Mouse (Mus musculus) erythroblast, embryonic 14.5 days (primary cell): ENCODE data around the gene Bnip2. TPM values are rescaled to one million over a fixed set of nuclear protein-coding genes. Genes with fewer than 3 reads are reported as not detected.
"Not testable (repeated sequence)": the region's sequence is repeated elsewhere in the genome, so short reads cannot be mapped to it uniquely, and the experiment has no call there.

Experiments
- H3K27me3 ChIP-seq: 2 replicates; pipeline ENCODE4 v1.6.1; 2012; ENCODE audit warnings: inconsistent platforms; ENCODE audit not compliant: control insufficient read depth
- H3K36me3 ChIP-seq: 2 replicates; pipeline ENCODE4 v1.6.1; 2012; ENCODE audit warnings: mild to moderate bottlenecking, inconsistent platforms; ENCODE audit not compliant: control insufficient read depth
- H3K4me1 ChIP-seq: 2 replicates; pipeline ENCODE4 v1.6.1; 2012; ENCODE audit warnings: inconsistent platforms; ENCODE audit not compliant: control insufficient read depth
- H3K4me3 ChIP-seq: replicated peaks from 2 replicates; pipeline ENCODE3; 2012; ENCODE audit warnings: moderate library complexity, mild to moderate bottlenecking, inconsistent platforms
- H3K9me3 ChIP-seq: 2 replicates; pipeline ENCODE4 v1.6.1; 2012; ENCODE audit warnings: low read length, inconsistent platforms, mixed read lengths; ENCODE audit not compliant: control insufficient read depth
- GATA1 ChIP-seq: IDR thresholded peaks from 2 replicates; pipeline ENCODE4 v1.6.1; 2012; ENCODE audit warnings: low read length, inconsistent platforms, mixed read lengths
- TAL1 ChIP-seq: IDR thresholded peaks from 3 replicates; pipeline ENCODE4 v1.6.1; 2012; ENCODE audit warnings: low read length, inconsistent platforms, mixed read lengths
- polyA plus RNA-seq: library from polyadenylated mRNA; stranded (reverse); fragments of >175 nt; gene quantifications from 2 replicates; pipeline ENCODE4 v1.2.3, GENCODE M21; 2012

Bnip2 gene
- polyA plus RNA-seq, 1 experiment: 2.1 TPM

DNA sequence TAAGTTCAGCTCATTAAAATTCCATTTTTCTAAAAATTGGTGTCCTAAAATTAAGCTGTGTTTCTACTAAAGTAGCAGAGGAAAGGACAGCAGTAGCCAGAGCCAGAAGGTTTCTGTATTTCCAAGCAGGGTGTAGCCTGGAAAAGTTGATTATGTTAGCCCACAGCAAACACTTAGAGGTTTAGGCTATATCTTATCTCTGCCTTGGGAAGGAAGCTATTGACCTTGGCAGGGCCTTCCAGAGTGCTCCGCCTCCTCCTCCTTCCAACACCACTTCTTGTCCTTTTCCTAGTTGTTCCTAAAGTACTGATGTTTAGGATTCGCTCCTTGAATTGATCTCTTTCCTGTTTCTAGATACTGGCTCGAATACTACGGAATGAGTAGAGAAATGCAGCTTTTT lies 32.8 kb downstream of the Bnip2 start:
- Histone ChIP-seq H3K27me3 (no peaks in the 10 kb centered on the region), H3K36me3 (peaks cover 61% of the 10 kb centered on the region), H3K4me1 (peaks cover 37% of the 10 kb centered on the region), H3K9me3 (no peaks in the 10 kb centered on the region), H3K4me3 (no peak overlapping the region)
- TF ChIP-seq GATA1 (no peak), TAL1 (no peak)

GRCm38 (mm10) chr9:70023615-70024014 lies 34.3 kb downstream of the Bnip2 start:
- H3K27me3 ChIP-seq, H3K4me3 ChIP-seq, H3K9me3 ChIP-seq: not testable (repeated sequence)
- H3K4me1 ChIP-seq: peaks cover 35% of the 10 kb centered on the region
- H3K36me3 ChIP-seq: peaks cover 48% of the 10 kb centered on the region

DNA sequence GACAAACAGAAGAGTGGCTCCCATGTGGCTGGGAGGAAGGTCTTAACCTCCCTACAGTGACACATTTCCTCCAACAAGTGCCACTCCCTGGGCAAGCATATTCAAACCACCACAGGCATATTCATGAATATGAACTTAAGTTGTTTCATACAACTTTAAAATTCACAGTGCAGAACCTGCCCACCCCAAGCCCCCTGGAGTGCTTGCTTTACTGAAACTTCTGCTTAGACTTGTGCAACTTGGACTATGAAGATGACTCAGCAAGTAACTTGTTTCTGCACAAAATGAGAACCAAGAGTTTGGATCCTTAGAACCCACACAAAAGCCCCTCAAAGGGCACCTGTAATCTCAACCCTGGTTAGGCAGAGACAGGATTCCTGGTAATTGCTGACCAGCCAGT lies 35.4 kb downstream of the Bnip2 start:
- H3K4me1 ChIP-seq: peaks cover 35% of the 10 kb centered on the region
- no peak for TF ChIP-seq TAL1
- TF ChIP-seq GATA1: no peak
- no peak overlapping the region for H3K4me3 ChIP-seq
- no peaks in the 10 kb centered on the region for H3K9me3 ChIP-seq
- H3K27me3 ChIP-seq: no peaks in the 10 kb centered on the region
- H3K36me3 ChIP-seq: peaks cover 38% of the 10 kb centered on the region

DNA sequence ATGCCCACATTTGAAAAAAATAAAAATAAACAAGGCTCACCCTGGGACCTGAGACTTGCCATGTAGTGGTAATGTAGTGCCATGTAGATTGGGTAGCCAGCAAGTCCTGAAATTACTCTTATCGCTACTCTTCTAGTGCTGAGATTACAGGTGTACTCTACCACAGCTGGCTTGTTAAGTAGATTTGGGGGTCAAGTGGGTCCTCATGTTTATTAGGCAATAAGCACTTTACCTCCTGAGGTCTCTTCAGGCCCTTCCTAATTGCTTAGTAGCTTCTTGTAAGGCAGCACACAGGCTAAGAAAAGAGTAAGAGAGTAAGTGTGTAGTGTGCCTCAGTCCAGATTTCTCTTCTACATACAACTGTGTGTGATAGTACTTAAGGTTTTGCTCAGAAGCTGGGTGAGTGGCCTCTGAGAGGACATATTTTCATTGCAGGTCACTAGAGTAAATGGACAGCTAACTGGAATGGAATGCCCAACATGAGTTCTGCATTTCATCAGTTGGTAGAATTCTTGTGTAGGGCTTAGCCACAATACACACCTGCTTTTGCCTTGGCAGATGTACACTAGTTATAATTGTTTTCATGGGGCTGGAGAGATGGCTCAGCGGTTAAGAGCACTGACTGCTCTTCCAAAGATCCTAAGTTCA lies 36.2 kb downstream of the Bnip2 start:
- Histone ChIP-seq H3K4me3 (no peak overlapping the region), H3K9me3 (no peaks in the 10 kb centered on the region), H3K27me3 (no peaks in the 10 kb centered on the region), H3K4me1 (peaks cover 35% of the 10 kb centered on the region), H3K36me3 (peaks cover 29% of the 10 kb centered on the region)
- TF ChIP-seq TAL1: no peak
- TF ChIP-seq GATA1: no peak

DNA sequence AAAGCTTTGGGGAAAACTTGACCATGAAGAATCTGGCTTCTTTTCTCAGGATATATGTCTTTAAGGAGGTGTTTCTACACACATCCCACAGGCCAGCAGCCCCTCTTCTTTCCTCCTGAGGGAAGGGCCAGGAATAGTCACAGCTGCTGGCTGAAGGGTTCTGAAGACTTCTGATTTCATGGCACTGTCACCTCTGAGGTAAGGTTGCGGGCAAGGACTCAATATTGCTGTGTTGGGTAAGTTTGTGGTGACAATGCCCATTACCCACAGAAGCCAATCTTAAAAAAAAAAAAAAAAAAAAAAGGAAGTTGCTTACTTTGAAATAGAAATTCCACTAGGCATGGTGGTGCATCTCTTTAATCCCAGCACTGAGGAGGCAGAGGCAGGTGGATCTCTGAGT lies 42.9 kb downstream of the Bnip2 start:
- Histone ChIP-seq H3K36me3 (no peaks in the 10 kb centered on the region), H3K27me3 (peaks cover 22% of the 10 kb centered on the region), H3K4me3 (no peak overlapping the region), H3K9me3 (no peaks in the 10 kb centered on the region), H3K4me1 (no peaks in the 10 kb centered on the region)
- TF ChIP-seq GATA1 (no peak), TAL1 (no peak)

GRCm38 (mm10) chr9:70033056-70033455 lies 43.8 kb downstream of the Bnip2 start:
- Histone ChIP-seq H3K9me3 (no peaks in the 10 kb centered on the region), H3K4me1 (no peaks in the 10 kb centered on the region), H3K36me3 (no peaks in the 10 kb centered on the region), H3K27me3 (peaks cover 25% of the 10 kb centered on the region), H3K4me3 (no peak overlapping the region)
- TF ChIP-seq TAL1: no peak
- no peak for TF ChIP-seq GATA1

DNA sequence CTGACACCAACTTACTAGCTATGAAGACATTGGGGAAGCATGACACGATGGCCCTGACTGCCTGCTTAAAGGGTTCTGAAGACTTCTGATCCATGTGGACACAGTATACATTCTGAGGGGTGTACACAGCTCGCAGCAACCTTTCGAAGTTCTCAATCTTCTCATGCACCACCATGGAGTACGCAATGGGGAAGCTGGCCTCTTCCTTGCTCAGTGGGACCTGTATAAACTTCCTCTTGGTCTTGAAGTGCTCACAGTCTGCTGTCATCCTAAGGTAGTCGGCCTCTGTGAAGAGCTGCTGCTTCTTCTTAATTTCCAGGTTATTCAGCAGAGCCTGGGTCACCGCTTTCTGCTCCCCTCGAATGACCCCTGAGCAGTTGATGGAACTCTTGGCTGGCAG lies 45.4 kb downstream of the Bnip2 start:
- no peaks in the 10 kb centered on the region for H3K4me1 ChIP-seq
- H3K36me3 ChIP-seq: no peaks in the 10 kb centered on the region
- TF ChIP-seq GATA1: no peak
- peaks cover 2% of the 10 kb centered on the region; the same call in 1 of the 2 replicates for H3K9me3 ChIP-seq
- H3K4me3 ChIP-seq: no peak overlapping the region
- peaks cover 25% of the 10 kb centered on the region for H3K27me3 ChIP-seq

- H3K4me3 ChIP-seq: no peak overlapping the region
- no peak for TF ChIP-seq TAL1
- peaks cover 2% of the 10 kb centered on the region; the same call in 1 of the 2 replicates for H3K9me3 ChIP-seq
- no peaks in the 10 kb centered on the region for H3K36me3 ChIP-seq
- H3K4me1 ChIP-seq: no peaks in the 10 kb centered on the region
- H3K27me3 ChIP-seq: peaks cover 25% of the 10 kb centered on the region
Observed at GRCm38 (mm10) chr9:70036646-70037045, 47.4 kb downstream of the Bnip2 start.

- Histone ChIP-seq H3K9me3 (peaks cover 2% of the 10 kb centered on the region; the same call in 1 of the 2 replicates), H3K27me3 (peaks cover 25% of the 10 kb centered on the region), H3K4me3 (no peak within 1 kb of the TSS), H3K36me3 (no peaks in the 10 kb centered on the region), H3K4me1 (peaks cover 7% of the 10 kb centered on the region)
- TF ChIP-seq TAL1: no peak
- no peak for TF ChIP-seq GATA1
Observed at GRCm38 (mm10) chr9:70037988-70038387, 48.7 kb downstream of the Bnip2 start, which contains the start of gene Gcnt3. TSS of gene Gcnt3 (minus strand) at chr9:70038088.

- H3K9me3 ChIP-seq: peaks cover 2% of the 10 kb centered on the region; the same call in 1 of the 2 replicates
- H3K27me3 ChIP-seq: peaks cover 15% of the 10 kb centered on the region
- TF ChIP-seq GATA1: no peak
- no peak for TF ChIP-seq TAL1
- peaks cover 23% of the 10 kb centered on the region for H3K4me1 ChIP-seq
- H3K4me3 ChIP-seq: no peak overlapping the region
- no peaks in the 10 kb centered on the region for H3K36me3 ChIP-seq
Observed at GRCm38 (mm10) chr9:70039597-70040385, 50.5 kb downstream of the Bnip2 start.
